Mouse (Mus musculus): ENCODE results near the gene Nipsnap1.

DNA sequence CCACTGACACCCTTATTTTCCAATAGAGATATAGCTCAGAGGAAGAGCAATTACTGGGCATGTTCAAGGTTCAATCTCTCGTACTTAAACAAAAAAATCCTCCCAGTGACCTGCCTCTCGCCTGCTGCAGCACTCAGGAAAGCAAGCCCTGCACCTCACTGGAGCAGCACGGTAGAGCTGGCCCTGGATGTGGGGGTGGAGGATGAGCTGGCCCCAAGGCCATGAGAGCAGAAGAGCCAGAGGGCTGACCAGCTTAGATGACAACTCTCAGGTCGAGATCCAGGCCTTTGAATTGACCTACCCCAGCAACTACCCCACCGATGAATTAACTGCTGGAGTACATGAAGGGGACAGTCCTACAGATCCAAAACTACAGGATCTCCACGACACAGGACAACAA, 38.3 kb upstream of the Nipsnap1 start:
- TF ChIP-seq POLR2A (IDR thresholded peaks at IDR 0.05; ENCODE audit: low read depth, low read length) (no peak), CTCF (conservative IDR thresholded peaks at IDR 0.05; ENCODE audit: insufficient read depth, insufficient read length, low read depth, low read length) (no peak)
